Mouse (Mus musculus): ENCODE results near the gene Gckr. TPM values are rescaled to one million over a fixed set of nuclear protein-coding genes. Genes with fewer than 3 reads are reported as not detected.

Gckr gene
- polyA plus RNA-seq, 1 experiment from 2014 or later: 0.18 TPM

DNA sequence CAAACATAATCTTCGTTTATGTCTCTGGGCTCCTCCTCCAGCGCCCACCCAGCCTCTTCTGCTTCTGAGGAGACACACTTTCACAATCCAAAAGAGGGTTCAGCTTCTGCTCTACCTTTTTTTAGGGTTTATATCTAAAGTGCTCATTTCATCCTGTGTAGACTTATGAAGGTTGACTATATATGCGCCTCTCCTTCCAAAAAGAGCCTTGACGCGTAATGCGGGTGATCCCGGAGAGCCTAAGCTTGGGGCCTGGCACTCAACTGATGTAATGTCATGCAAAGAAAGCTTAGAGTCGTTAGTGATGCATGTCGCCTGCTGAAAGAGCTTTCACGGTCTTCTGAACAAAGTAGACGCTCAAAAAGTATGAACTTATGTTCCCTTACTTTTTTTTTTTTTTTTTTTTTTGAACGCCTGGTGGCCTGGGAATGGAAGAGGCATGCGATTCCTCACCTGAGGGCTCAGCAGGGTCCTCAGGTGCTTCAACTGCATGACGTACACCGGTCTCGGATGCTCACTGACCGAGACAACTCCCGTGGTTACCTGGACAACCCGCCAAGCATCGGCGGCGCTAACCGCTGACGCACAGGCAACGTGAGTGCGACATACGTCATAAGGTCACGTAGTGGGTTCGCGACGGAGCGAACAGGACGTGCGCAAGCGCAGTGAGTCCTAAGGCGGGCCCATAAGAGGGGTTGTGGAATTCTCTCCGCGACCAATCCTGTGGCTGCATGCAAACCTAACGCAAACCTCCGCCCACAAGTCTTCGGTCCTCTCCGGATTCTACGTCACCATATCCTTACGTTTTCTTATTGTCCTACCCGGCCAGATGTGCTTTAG lies 6.5 kb upstream of the Gckr start, which contains the start of gene Ift172:
Gene Ift172 (minus strand): TSS at position 596 of the 840 bp plus-strand sequence.
- peak within 1 kb of the TSS; percentile 70 for H3K4me3 ChIP-seq (ENCODE audit: low read length)
- peak; percentile 95 for ATAC-seq (replicated peaks; ENCODE audit: extremely low read depth, insufficient read depth, low FRiP score)
- 2% methylated on average over 45 of the region's 45 CpGs for WGBS

GRCm38 (mm10) chr5:31291361-31291688 lies 5.9 kb upstream of the Gckr start:
- H3K9ac ChIP-seq (ENCODE audit: low read length): peak overlapping the region; percentile 72
- no peak; the same call in 1 of the 2 replicates for ATAC-seq (replicated peaks; ENCODE audit: extremely low read depth, insufficient read depth, low FRiP score)
- peak overlapping the region; percentile 79 for H3K27ac ChIP-seq (ENCODE audit: low read length)
- 0 out of 2 replicates have a peak, but pooled peaks cover 3% of the 10 kb centered on the region for H3K36me3 ChIP-seq (ENCODE audit: control insufficient read depth, insufficient read depth)
- peak overlapping the region; percentile 89 for H3K4me2 ChIP-seq (ENCODE audit: low read depth, low read length)
- H3K9me3 ChIP-seq (replicated peaks; ENCODE audit: control insufficient read depth, low read length): no peaks in the 10 kb centered on the region
- peak overlapping the region; percentile 70 for H3K4me3 ChIP-seq (ENCODE audit: low read length)
- H3K4me1 ChIP-seq (ENCODE audit: control insufficient read depth, insufficient read depth, low read length): peaks cover 12% of the 10 kb centered on the region
- 2% methylated on average over 9 of the region's 9 CpGs for WGBS
- no peaks in the 10 kb centered on the region for H3K27me3 ChIP-seq (ENCODE audit: control insufficient read depth, insufficient read depth, low read length)

More for the DNA sequence above, 6.5 kb upstream of the Gckr start, which contains the start of gene Ift172:
- Histone ChIP-seq H3K27ac (ENCODE audit: low read length) (peak within 1 kb of the TSS; percentile 79), H3K36me3 (ENCODE audit: control insufficient read depth, insufficient read depth) (peaks cover 4% of the 10 kb centered on the region; the same call in 1 of the 2 replicates), H3K9ac (ENCODE audit: low read length) (peak within 1 kb of the TSS; percentile 76), H3K27me3 (ENCODE audit: control insufficient read depth, insufficient read depth, low read length) (no peaks in the 10 kb centered on the region), H3K4me2 (ENCODE audit: low read depth, low read length) (peak within 1 kb of the TSS; percentile 89), H3K9me3 (replicated peaks; ENCODE audit: control insufficient read depth, low read length) (no peaks in the 10 kb centered on the region), H3K4me1 (ENCODE audit: control insufficient read depth, insufficient read depth, low read length) (peaks cover 12% of the 10 kb centered on the region)

DNA sequence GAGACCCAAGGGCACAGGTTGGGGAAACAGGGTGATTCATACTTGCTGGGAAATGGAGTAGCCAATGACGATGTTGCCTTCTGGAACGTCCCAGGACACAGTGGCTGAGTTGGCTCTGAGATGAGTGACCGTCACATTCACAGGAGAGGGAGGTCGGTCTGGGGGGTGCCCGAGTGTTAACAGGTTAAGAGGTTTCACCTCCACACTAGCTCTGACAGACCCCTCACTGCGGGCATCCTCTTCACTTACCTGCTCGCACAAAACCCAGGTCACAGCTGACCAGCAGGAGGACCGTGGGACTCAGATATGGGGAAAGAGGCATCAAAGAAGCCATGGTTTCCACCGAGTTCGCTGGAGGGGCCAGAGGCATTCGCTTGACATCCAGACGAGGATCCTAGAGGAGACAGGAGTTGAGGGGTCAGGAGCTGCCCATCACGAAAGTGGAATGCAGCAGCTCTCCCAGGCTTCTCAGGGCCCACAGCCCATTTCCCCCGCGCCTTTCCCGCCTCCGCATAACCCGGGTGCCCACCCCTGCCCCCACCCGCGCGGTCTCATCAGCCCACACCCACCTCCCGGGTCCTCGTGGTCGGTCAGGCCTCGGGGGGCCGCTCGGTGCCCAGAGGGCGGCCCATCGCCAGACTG lies 2.2 kb upstream of the Gckr start:
- H3K9me3 ChIP-seq (replicated peaks; ENCODE audit: control insufficient read depth, low read length): no peaks in the 10 kb centered on the region
- no peak for ATAC-seq (replicated peaks; ENCODE audit: extremely low read depth, insufficient read depth, low FRiP score)

GRCm38 (mm10) chr5:31295606-31296141 lies 1.6 kb upstream of the Gckr start, which contains the start of gene Fndc4:
Fndc4 (minus strand) TSS chr5:31296080.
- Histone ChIP-seq H3K4me1 (ENCODE audit: control insufficient read depth, insufficient read depth, low read length) (peaks cover 6% of the 10 kb centered on the region), H3K27ac (ENCODE audit: low read length) (no peak within 1 kb of the TSS), H3K4me3 (ENCODE audit: low read length) (peak within 1 kb of the TSS; percentile 69), H3K4me2 (ENCODE audit: low read depth, low read length) (peak within 1 kb of the TSS; percentile 96), H3K36me3 (ENCODE audit: control insufficient read depth, insufficient read depth) (no peaks in the 10 kb centered on the region), H3K9me3 (replicated peaks; ENCODE audit: control insufficient read depth, low read length) (no peaks in the 10 kb centered on the region), H3K9ac (ENCODE audit: low read length) (peak within 1 kb of the TSS; percentile 89), H3K27me3 (ENCODE audit: control insufficient read depth, insufficient read depth, low read length) (no peaks in the 10 kb centered on the region)
- peak; percentile 46 for ATAC-seq (replicated peaks; ENCODE audit: extremely low read depth, insufficient read depth, low FRiP score)
- WGBS: 0% methylated on average over 46 of the region's 46 CpGs

More for the DNA sequence above, 2.2 kb upstream of the Gckr start:
- peak overlapping the region; percentile 89 for H3K9ac ChIP-seq (ENCODE audit: low read length)
- H3K36me3 ChIP-seq (ENCODE audit: control insufficient read depth, insufficient read depth): no peaks in the 10 kb centered on the region
- H3K27ac ChIP-seq (ENCODE audit: low read length): no peak overlapping the region
- H3K4me2 ChIP-seq (ENCODE audit: low read depth, low read length): peak overlapping the region; percentile 96
- no peaks in the 10 kb centered on the region for H3K27me3 ChIP-seq (ENCODE audit: control insufficient read depth, insufficient read depth, low read length)
- peak overlapping the region; percentile 69 for H3K4me3 ChIP-seq (ENCODE audit: low read length)
- H3K4me1 ChIP-seq (ENCODE audit: control insufficient read depth, insufficient read depth, low read length): peaks cover 10% of the 10 kb centered on the region
- WGBS: 9% methylated on average over 28 of the region's 29 CpGs

DNA sequence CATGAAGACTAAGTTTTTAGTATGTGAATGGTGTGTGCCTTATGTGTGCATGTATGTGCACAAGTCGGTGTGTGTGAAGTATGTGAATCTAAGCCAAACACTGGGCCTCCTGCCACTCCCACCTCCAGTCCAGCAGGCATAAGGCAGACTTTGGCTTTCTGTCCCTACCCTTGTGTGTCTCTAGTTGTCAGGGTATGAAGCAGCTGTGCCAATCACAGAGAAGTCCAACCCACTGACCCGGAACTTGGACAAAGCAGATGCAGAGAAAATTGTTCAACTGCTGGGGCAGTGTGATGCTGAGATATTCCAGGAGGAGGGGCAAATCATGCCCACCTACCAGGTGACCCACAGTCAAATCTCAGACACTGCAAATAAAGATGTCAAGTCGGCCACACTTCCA lies 738 bp downstream of the Gckr start:
- no peak overlapping the region for H3K4me3 ChIP-seq (ENCODE audit: low read length)
- H3K27ac ChIP-seq (ENCODE audit: low read length): no peak overlapping the region
- no peak for ATAC-seq (replicated peaks; ENCODE audit: extremely low read depth, insufficient read depth, low FRiP score)
- H3K36me3 ChIP-seq (ENCODE audit: control insufficient read depth, insufficient read depth): no peaks in the 10 kb centered on the region
- peaks cover 4% of the 10 kb centered on the region; the same call in 1 of the 2 replicates for H3K4me1 ChIP-seq (ENCODE audit: control insufficient read depth, insufficient read depth, low read length)
- no peak overlapping the region for H3K9ac ChIP-seq (ENCODE audit: low read length)
- WGBS: 76% methylated on average over 3 of the region's 3 CpGs
- no peaks in the 10 kb centered on the region for H3K27me3 ChIP-seq (ENCODE audit: control insufficient read depth, insufficient read depth, low read length)
- H3K4me2 ChIP-seq (ENCODE audit: low read depth, low read length): no peak overlapping the region
- H3K9me3 ChIP-seq (replicated peaks; ENCODE audit: control insufficient read depth, low read length): no peaks in the 10 kb centered on the region

- Histone ChIP-seq H3K9ac (ENCODE audit: low read length) (no peak overlapping the region), H3K9me3 (replicated peaks; ENCODE audit: control insufficient read depth, low read length) (no peaks in the 10 kb centered on the region), H3K27ac (ENCODE audit: low read length) (no peak overlapping the region), H3K4me2 (ENCODE audit: low read depth, low read length) (no peak overlapping the region), H3K4me3 (ENCODE audit: low read length) (no peak overlapping the region), H3K4me1 (ENCODE audit: control insufficient read depth, insufficient read depth, low read length) (peaks cover 4% of the 10 kb centered on the region; the same call in 1 of the 2 replicates), H3K27me3 (ENCODE audit: control insufficient read depth, insufficient read depth, low read length) (no peaks in the 10 kb centered on the region), H3K36me3 (ENCODE audit: control insufficient read depth, insufficient read depth) (no peaks in the 10 kb centered on the region)
- ATAC-seq (replicated peaks; ENCODE audit: extremely low read depth, insufficient read depth, low FRiP score): no peak
- WGBS: 33% methylated on average over 2 of the region's 2 CpGs
Measured at GRCm38 (mm10) chr5:31298486-31298885, 1.2 kb downstream of the Gckr start.

DNA sequence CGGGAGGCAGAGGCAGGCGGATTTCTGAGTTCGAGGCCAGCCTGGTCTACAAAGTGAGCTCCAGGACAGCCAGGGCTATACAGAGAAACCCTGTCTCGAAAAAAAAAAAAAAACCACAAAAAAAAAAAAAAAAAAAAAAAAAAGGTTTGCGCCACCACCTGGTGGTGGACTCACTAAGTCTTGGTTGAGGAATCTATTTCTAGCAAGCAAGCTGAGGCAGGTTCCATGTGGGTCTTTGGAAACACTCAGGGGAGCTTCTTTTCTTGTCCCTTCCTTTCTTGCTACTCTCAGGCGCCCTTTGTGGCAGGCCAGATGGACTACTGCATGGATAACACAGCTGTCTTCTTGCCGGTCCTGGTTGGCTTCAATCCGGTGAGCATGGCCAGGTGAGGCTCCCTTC lies 4.6 kb downstream of the Gckr start:
- no peak for ATAC-seq (replicated peaks; ENCODE audit: extremely low read depth, insufficient read depth, low FRiP score)
- WGBS: 62% methylated on average over 7 of the region's 8 CpGs
- Histone ChIP-seq H3K4me1 (ENCODE audit: control insufficient read depth, insufficient read depth, low read length) (no peaks in the 10 kb centered on the region), H3K27me3 (ENCODE audit: control insufficient read depth, insufficient read depth, low read length) (no peaks in the 10 kb centered on the region), H3K27ac (ENCODE audit: low read length) (no peak overlapping the region), H3K4me3 (ENCODE audit: low read length) (no peak overlapping the region), H3K9me3 (replicated peaks; ENCODE audit: control insufficient read depth, low read length) (0 out of 2 replicates have a peak, but pooled peaks cover 3% of the 10 kb centered on the region), H3K36me3 (ENCODE audit: control insufficient read depth, insufficient read depth) (no peaks in the 10 kb centered on the region), H3K9ac (ENCODE audit: low read length) (no peak overlapping the region), H3K4me2 (ENCODE audit: low read depth, low read length) (no peak overlapping the region)

DNA sequence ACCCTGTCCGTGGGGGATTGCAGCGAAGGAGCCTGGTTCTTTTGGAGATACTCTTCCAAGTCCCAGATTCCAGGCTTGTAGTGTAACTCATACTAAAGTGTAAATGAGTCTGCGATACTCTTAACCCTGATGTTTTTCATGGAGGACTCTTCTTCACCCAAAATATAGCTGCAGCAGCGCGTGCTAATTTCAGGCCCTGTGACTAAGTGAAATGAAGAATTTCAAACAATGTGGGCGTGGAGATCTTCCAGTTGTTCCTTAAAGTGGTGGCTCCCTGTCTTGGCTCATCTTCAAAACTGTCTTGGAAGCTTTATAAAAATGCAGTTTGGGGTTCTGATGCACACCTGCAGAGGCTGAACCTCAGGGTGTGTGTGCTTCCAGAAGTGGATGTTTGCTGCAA lies 5.8 kb downstream of the Gckr start:
- no peaks in the 10 kb centered on the region for H3K4me1 ChIP-seq (ENCODE audit: control insufficient read depth, insufficient read depth, low read length)
- H3K4me3 ChIP-seq (ENCODE audit: low read length): no peak overlapping the region
- H3K27ac ChIP-seq (ENCODE audit: low read length): no peak overlapping the region
- no peaks in the 10 kb centered on the region for H3K36me3 ChIP-seq (ENCODE audit: control insufficient read depth, insufficient read depth)
- ATAC-seq (replicated peaks; ENCODE audit: extremely low read depth, insufficient read depth, low FRiP score): no peak
- H3K9ac ChIP-seq (ENCODE audit: low read length): no peak overlapping the region
- H3K9me3 ChIP-seq (replicated peaks; ENCODE audit: control insufficient read depth, low read length): 0 out of 2 replicates have a peak, but pooled peaks cover 3% of the 10 kb centered on the region
- WGBS: 79% methylated on average over 6 of the region's 6 CpGs
- H3K4me2 ChIP-seq (ENCODE audit: low read depth, low read length): no peak overlapping the region
- no peaks in the 10 kb centered on the region for H3K27me3 ChIP-seq (ENCODE audit: control insufficient read depth, insufficient read depth, low read length)

DNA sequence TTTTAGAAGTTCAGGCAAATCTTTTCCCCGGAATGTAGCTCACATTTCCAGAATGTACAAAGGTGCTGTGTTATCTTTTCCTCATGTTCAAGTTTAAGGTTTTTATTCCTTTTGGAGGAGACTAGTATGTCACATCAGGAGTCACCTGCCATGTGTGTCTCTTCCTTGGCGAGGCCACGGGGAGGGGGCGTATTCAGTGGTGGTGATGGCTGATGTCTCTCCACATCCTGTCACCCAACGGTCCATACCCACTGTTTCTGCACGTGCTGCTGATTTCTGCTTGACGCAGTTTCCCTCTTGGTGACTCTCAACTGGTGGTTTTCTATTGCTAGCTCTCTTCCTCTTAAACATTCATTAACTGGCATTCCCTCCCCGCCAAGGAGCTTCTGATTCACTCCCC lies 15.6 kb downstream of the Gckr start:
- no peaks in the 10 kb centered on the region for H3K27me3 ChIP-seq (ENCODE audit: control insufficient read depth, insufficient read depth, low read length)
- no peak overlapping the region for H3K4me3 ChIP-seq (ENCODE audit: low read length)
- ATAC-seq (replicated peaks; ENCODE audit: extremely low read depth, insufficient read depth, low FRiP score): no peak
- H3K9me3 ChIP-seq (replicated peaks; ENCODE audit: control insufficient read depth, low read length): no peaks in the 10 kb centered on the region
- H3K9ac ChIP-seq (ENCODE audit: low read length): no peak overlapping the region
- H3K27ac ChIP-seq (ENCODE audit: low read length): no peak overlapping the region
- no peak overlapping the region for H3K4me2 ChIP-seq (ENCODE audit: low read depth, low read length)
- H3K4me1 ChIP-seq (ENCODE audit: control insufficient read depth, insufficient read depth, low read length): no peaks in the 10 kb centered on the region
- 67% methylated on average over 8 of the region's 8 CpGs for WGBS
- H3K36me3 ChIP-seq (ENCODE audit: control insufficient read depth, insufficient read depth): no peaks in the 10 kb centered on the region

All from heart, embryonic 16.5 days (tissue).